Mouse (Mus musculus) liver, embryonic 12.5 days (tissue): ENCODE results near the gene Rab44. TPM values are rescaled to one million over a fixed set of nuclear protein-coding genes. Genes with fewer than 3 reads are reported as not detected.

Experiments
- ATAC-seq: fragments of 200-750 bp; cut with Nextera tagmentation; 2 replicates; pipeline ENCODE4 v1.8.0; 2017; ENCODE audit warnings: moderate number of reproducible peaks, mild to moderate bottlenecking, moderate library complexity
- H3K27ac ChIP-seq: fragments of 300-500 bp; sonication (generic); 2 replicates; pipeline ENCODE4 v1.5.1; 2016; ENCODE audit warnings: mild to moderate bottlenecking
- H3K27me3 ChIP-seq: fragments of 300-500 bp; sonication (generic); replicated peaks from 2 replicates; pipeline ENCODE4 v1.6.1; 2016; ENCODE audit warnings: mild to moderate bottlenecking, moderate library complexity
- H3K36me3 ChIP-seq: fragments of 300-500 bp; sonication (generic); 2 replicates; pipeline ENCODE4 v1.6.1; 2016; ENCODE audit warnings: mild to moderate bottlenecking, moderate library complexity
- H3K4me1 ChIP-seq: fragments of 300-500 bp; sonication (generic); 2 replicates; pipeline ENCODE4 v1.6.1; 2016
- H3K4me2 ChIP-seq: fragments of 300-500 bp; sonication (generic); 2 replicates; pipeline ENCODE4 v1.6.1; 2016; ENCODE audit warnings: mild to moderate bottlenecking, moderate library complexity
- H3K4me3 ChIP-seq: fragments of 300-500 bp; sonication (generic); 2 replicates; pipeline ENCODE4 v1.5.1; 2016; ENCODE audit warnings: mild to moderate bottlenecking, moderate library complexity
- H3K9ac ChIP-seq: fragments of 300-500 bp; sonication (generic); 2 replicates; pipeline ENCODE4 v1.6.1; 2016; ENCODE audit warnings: mild to moderate bottlenecking, moderate library complexity
- H3K9me3 ChIP-seq: fragments of 300-500 bp; sonication (generic); replicated peaks from 2 replicates; pipeline ENCODE4 v1.6.1; 2016; ENCODE audit warnings: mild to moderate bottlenecking, moderate library complexity
- WGBS: fragments of 180-500 bp; shearing (Covaris S2); methylation state at CpG from one replicate; pipeline ENCODE4 v1.1.7; 2016; ENCODE audit not compliant: insufficient replicate concordance; 5-methylcytosine and 5-hydroxymethylcytosine counted together
- polyA plus RNA-seq: library from polyadenylated mRNA; unstranded; fragments of >200 nt; fragmentation: Nextera tagmentation; extraction: Ambion mirVana; gene quantifications from 2 replicates; pipeline ENCODE4 v1.2.1, GENCODE M21; 2016

The Rab44 gene
- polyA plus RNA-seq, 1 experiment from 2014 or later, result 5.0 TPM

- no peak for ATAC-seq
- no peak overlapping the region for H3K27ac ChIP-seq
- peaks cover 22% of the 10 kb centered on the region for H3K4me1 ChIP-seq
- H3K4me3 ChIP-seq, result no peak overlapping the region
- H3K36me3 ChIP-seq, result no peaks in the 10 kb centered on the region
- H3K27me3 ChIP-seq, result 0 out of 2 replicates have a peak, but pooled peaks cover 6% of the 10 kb centered on the region
- no peaks in the 10 kb centered on the region for H3K9me3 ChIP-seq
- no peak overlapping the region for H3K9ac ChIP-seq
- 72% methylated on average over 8 of the region's 8 CpGs for WGBS
- H3K4me2 ChIP-seq, result no peak overlapping the region
Observed at GRCm38 (mm10) chr17:29173165-29173564, 59.2 kb downstream of the Rab44 start.

- no peak overlapping the region for H3K9ac ChIP-seq
- no peaks in the 10 kb centered on the region for H3K9me3 ChIP-seq
- H3K4me1 ChIP-seq, result peaks cover 20% of the 10 kb centered on the region
- WGBS, result 41% methylated on average over 3 of the region's 3 CpGs
- no peak for ATAC-seq
- no peaks in the 10 kb centered on the region for H3K36me3 ChIP-seq
- no peak overlapping the region for H3K27ac ChIP-seq
- H3K4me2 ChIP-seq, result no peak overlapping the region
- peaks cover 9% of the 10 kb centered on the region; the same call in 1 of the 2 replicates for H3K27me3 ChIP-seq
- no peak overlapping the region for H3K4me3 ChIP-seq
Observed at GRCm38 (mm10) chr17:29175693-29176092, 61.7 kb downstream of the Rab44 start.

GRCm38 (mm10) chr17:29176391-29177267 lies 62.7 kb downstream of the Rab44 start:
- WGBS, result 28% methylated on average over 9 of the region's 9 CpGs
- ATAC-seq, result no peak
- H3K9ac ChIP-seq, result no peak overlapping the region
- no peak overlapping the region for H3K27ac ChIP-seq
- H3K36me3 ChIP-seq, result no peaks in the 10 kb centered on the region
- no peak overlapping the region for H3K4me3 ChIP-seq
- no peak overlapping the region for H3K4me2 ChIP-seq
- H3K9me3 ChIP-seq, result no peaks in the 10 kb centered on the region
- peaks cover 9% of the 10 kb centered on the region; the same call in 1 of the 2 replicates for H3K27me3 ChIP-seq
- peaks cover 11% of the 10 kb centered on the region for H3K4me1 ChIP-seq

- Histone ChIP-seq H3K36me3 (no peaks in the 10 kb centered on the region), H3K27ac (no peak overlapping the region), H3K4me3 (no peak overlapping the region), H3K27me3 (peaks cover 9% of the 10 kb centered on the region; the same call in 1 of the 2 replicates), H3K4me2 (no peak overlapping the region), H3K9me3 (no peaks in the 10 kb centered on the region), H3K9ac (no peak overlapping the region), H3K4me1 (peaks cover 6% of the 10 kb centered on the region)
- WGBS, result 64% methylated on average over 9 of the region's 9 CpGs
- ATAC-seq, result no peak
Observed at GRCm38 (mm10) chr17:29178503-29179059, 64.6 kb downstream of the Rab44 start.

- ATAC-seq, result no peak
- no peak overlapping the region for H3K4me2 ChIP-seq
- H3K27ac ChIP-seq, result no peak overlapping the region
- H3K36me3 ChIP-seq, result no peaks in the 10 kb centered on the region
- H3K4me3 ChIP-seq, result no peak overlapping the region
- peaks cover 6% of the 10 kb centered on the region for H3K4me1 ChIP-seq
- peaks cover 9% of the 10 kb centered on the region; the same call in 1 of the 2 replicates for H3K27me3 ChIP-seq
- H3K9me3 ChIP-seq, result no peaks in the 10 kb centered on the region
- H3K9ac ChIP-seq, result no peak overlapping the region
- 80% methylated on average over 6 of the region's 6 CpGs for WGBS
Observed at GRCm38 (mm10) chr17:29179917-29180316, 66.0 kb downstream of the Rab44 start.

GRCm38 (mm10) chr17:29180406-29181127 lies 66.6 kb downstream of the Rab44 start:
- H3K27me3 ChIP-seq, result peaks cover 9% of the 10 kb centered on the region; the same call in 1 of the 2 replicates
- no peak overlapping the region for H3K4me2 ChIP-seq
- H3K36me3 ChIP-seq, result no peaks in the 10 kb centered on the region
- 46% methylated on average over 4 of the region's 4 CpGs for WGBS
- H3K9ac ChIP-seq, result no peak overlapping the region
- H3K9me3 ChIP-seq, result no peaks in the 10 kb centered on the region
- ATAC-seq, result no peak
- no peak overlapping the region for H3K4me3 ChIP-seq
- no peak overlapping the region for H3K27ac ChIP-seq
- H3K4me1 ChIP-seq, result peaks cover 7% of the 10 kb centered on the region

- Histone ChIP-seq H3K36me3 (no peaks in the 10 kb centered on the region), H3K4me3 (no peak overlapping the region), H3K9me3 (no peaks in the 10 kb centered on the region), H3K9ac (no peak overlapping the region), H3K4me2 (no peak overlapping the region), H3K4me1 (peaks cover 13% of the 10 kb centered on the region), H3K27me3 (peaks cover 3% of the 10 kb centered on the region; the same call in 1 of the 2 replicates), H3K27ac (no peak overlapping the region)
- ATAC-seq, result no peak
- 52% methylated on average over 5 of the region's 5 CpGs for WGBS
Observed at GRCm38 (mm10) chr17:29181751-29182150, 67.8 kb downstream of the Rab44 start.

- 59% methylated on average over 11 of the region's 11 CpGs for WGBS
- Histone ChIP-seq H3K4me1 (peaks cover 13% of the 10 kb centered on the region), H3K27ac (no peak overlapping the region), H3K27me3 (peaks cover 9% of the 10 kb centered on the region), H3K4me3 (no peak overlapping the region), H3K9ac (no peak overlapping the region), H3K9me3 (no peaks in the 10 kb centered on the region), H3K36me3 (no peaks in the 10 kb centered on the region), H3K4me2 (no peak overlapping the region)
- no peak for ATAC-seq
Observed at GRCm38 (mm10) chr17:29183162-29183561, 69.2 kb downstream of the Rab44 start.

- no peak overlapping the region for H3K27ac ChIP-seq
- H3K27me3 ChIP-seq, result peaks cover 29% of the 10 kb centered on the region
- no peak overlapping the region for H3K9ac ChIP-seq
- no peak overlapping the region for H3K4me3 ChIP-seq
- no peaks in the 10 kb centered on the region for H3K36me3 ChIP-seq
- no peak for ATAC-seq
- WGBS, result 45% methylated on average over 7 of the region's 7 CpGs
- no peak overlapping the region for H3K4me2 ChIP-seq
- peaks cover 16% of the 10 kb centered on the region for H3K4me1 ChIP-seq
- H3K9me3 ChIP-seq, result no peaks in the 10 kb centered on the region
Observed at GRCm38 (mm10) chr17:29185376-29186046, 71.6 kb downstream of the Rab44 start.

- Histone ChIP-seq H3K27me3 (peaks cover 36% of the 10 kb centered on the region), H3K9ac (no peak overlapping the region), H3K4me3 (no peak overlapping the region), H3K4me1 (peaks cover 12% of the 10 kb centered on the region), H3K4me2 (no peak overlapping the region), H3K9me3 (no peaks in the 10 kb centered on the region), H3K36me3 (no peaks in the 10 kb centered on the region), H3K27ac (no peak overlapping the region)
- 58% methylated on average over 10 of the region's 10 CpGs for WGBS
- no peak for ATAC-seq
Observed at GRCm38 (mm10) chr17:29186989-29187859, 73.3 kb downstream of the Rab44 start.

- ATAC-seq, result peak; percentile 36; the same call in 1 of the 2 replicates
Observed at GRCm38 (mm10) chr17:29188989-29189388, 75.0 kb downstream of the Rab44 start.

More at GRCm38 (mm10) chr17:29188989-29189388, 75.0 kb downstream of the Rab44 start:
- WGBS, result 8% methylated on average over 11 of the region's 12 CpGs
- Histone ChIP-seq H3K4me1 (peaks cover 23% of the 10 kb centered on the region), H3K4me2 (peak overlapping the region; percentile 8; the same call in 1 of the 2 replicates), H3K9ac (no peak overlapping the region), H3K36me3 (no peaks in the 10 kb centered on the region), H3K27ac (no peak overlapping the region), H3K4me3 (no peak overlapping the region), H3K27me3 (peaks cover 36% of the 10 kb centered on the region), H3K9me3 (no peaks in the 10 kb centered on the region)
